Mouse (Mus musculus) frontal cortex, adult (tissue): ENCODE measurements around the gene Fam214b.

Source experiments
- ATAC-seq: cut with Nextera tagmentation; 2 replicates; pipeline ENCODE4 v1.9.2; 2017; ENCODE audit warnings: mild to moderate bottlenecking, moderate library complexity, mixed read lengths; ENCODE audit not compliant: low TSS enrichment

Fam214b gene

GRCm38 (mm10) chr4:43038567-43039495 is 7.2 kb downstream of the Fam214b start:
- peak; percentile 39 for ATAC-seq

- ATAC-seq = no peak
Measured at GRCm38 (mm10) chr4:43037860-43038566, 8.0 kb downstream of the Fam214b start.

GRCm38 (mm10) chr4:43036356-43036755 is 9.7 kb downstream of the Fam214b start:
- no peak for ATAC-seq

GRCm38 (mm10) chr4:43035851-43036250 is 10.2 kb downstream of the Fam214b start:
- ATAC-seq = no peak

GRCm38 (mm10) chr4:43033481-43033880 is 12.5 kb downstream of the Fam214b start:
- no peak for ATAC-seq

GRCm38 (mm10) chr4:43032501-43032900 is 13.5 kb downstream of the Fam214b start:
- ATAC-seq = no peak

- peak; percentile 93 for ATAC-seq
Measured at GRCm38 (mm10) chr4:43031237-43031995, 14.6 kb downstream of the Fam214b start, which contains the start of gene Stoml2. Gene Stoml2, minus strand, starts transcription at chr4:43031710.

- ATAC-seq = peak; percentile 10
Measured at GRCm38 (mm10) chr4:43030780-43031230, 15.2 kb downstream of the Fam214b start.

- no peak for ATAC-seq
Measured at GRCm38 (mm10) chr4:43030352-43030751, 15.7 kb downstream of the Fam214b start.

GRCm38 (mm10) chr4:43029749-43030148 is 16.3 kb downstream of the Fam214b start:
- no peak for ATAC-seq

GRCm38 (mm10) chr4:43029121-43029520 is 16.9 kb downstream of the Fam214b start:
- ATAC-seq = no peak

GRCm38 (mm10) chr4:43025084-43025960 is 20.7 kb downstream of the Fam214b start, which contains the start of gene Pigo:
Gene Pigo, minus strand, starts transcription at chr4:43025819.
- ATAC-seq = peak; percentile 93

GRCm38 (mm10) chr4:43024673-43025072 is 21.3 kb downstream of the Fam214b start:
- ATAC-seq = no peak

- ATAC-seq = no peak
Measured at GRCm38 (mm10) chr4:43021341-43021740, 24.7 kb downstream of the Fam214b start.

GRCm38 (mm10) chr4:43020876-43021275 is 25.1 kb downstream of the Fam214b start:
- ATAC-seq = no peak

GRCm38 (mm10) chr4:43019641-43020465 is 26.2 kb downstream of the Fam214b start:
- no peak for ATAC-seq

- no peak for ATAC-seq
Measured at GRCm38 (mm10) chr4:43019176-43019575, 26.8 kb downstream of the Fam214b start.

- no peak for ATAC-seq
Measured at GRCm38 (mm10) chr4:43018156-43018555, 27.9 kb downstream of the Fam214b start.

- no peak for ATAC-seq
Measured at GRCm38 (mm10) chr4:43012091-43012490, 33.9 kb downstream of the Fam214b start.
